Mouse (Mus musculus) heart, embryonic 10.5 days (tissue): ENCODE measurements around the gene Heatr9. TPM values are rescaled to one million over a fixed set of nuclear protein-coding genes. Genes with fewer than 3 reads are reported as not detected.
"Not testable (repeated sequence)": the region's sequence is repeated elsewhere in the genome, so short reads cannot be mapped to it uniquely, and the experiment has no call there.

Source experiments
- DNase-seq: peaks from one replicate; pipeline ENCODE4 v3.0.0-alpha.2; 2017; ENCODE audit warnings: low spot score
- H3K27ac ChIP-seq: fragments of 300-500 bp; sonication (generic); 2 replicates; pipeline ENCODE4 v1.5.1; 2016; ENCODE audit warnings: mild to moderate bottlenecking
- H3K27me3 ChIP-seq: fragments of 300-500 bp; sonication (generic); 2 replicates; pipeline ENCODE4 v1.6.1; 2016; ENCODE audit warnings: mild to moderate bottlenecking; ENCODE audit not compliant: poor library complexity, insufficient read depth, severe bottlenecking
- H3K36me3 ChIP-seq: fragments of 300-500 bp; sonication (generic); 2 replicates; pipeline ENCODE4 v1.6.1; 2016; ENCODE audit warnings: mild to moderate bottlenecking, moderate library complexity
- H3K4me1 ChIP-seq: fragments of 300-500 bp; sonication (generic); 2 replicates; pipeline ENCODE4 v1.6.1; 2016; ENCODE audit warnings: mild to moderate bottlenecking
- H3K4me3 ChIP-seq: fragments of 300-500 bp; sonication (generic); 2 replicates; pipeline ENCODE4 v1.5.1; 2016; ENCODE audit warnings: mild to moderate bottlenecking, moderate library complexity
- H3K9me3 ChIP-seq: fragments of 300-500 bp; sonication (generic); 2 replicates; pipeline ENCODE4 v1.6.1; 2016; ENCODE audit warnings: mild to moderate bottlenecking, moderate library complexity
- WGBS: fragments of 180-500 bp; shearing (Covaris S2); methylation state at CpG from one replicate; pipeline ENCODE4 v1.1.7; 2016; 5-methylcytosine and 5-hydroxymethylcytosine counted together
- polyA plus RNA-seq: library from polyadenylated mRNA; unstranded; fragments of >200 nt; fragmentation: Nextera tagmentation; extraction: Ambion mirVana; gene quantifications from 2 replicates; pipeline ENCODE4 v1.2.1, GENCODE M21; 2016

The Heatr9 gene
- polyA plus RNA-seq, 1 experiment from 2014 or later, result not detected

- not testable (repeated sequence) for H3K27me3 ChIP-seq, H3K36me3 ChIP-seq, H3K27ac ChIP-seq, H3K9me3 ChIP-seq, DNase-seq, H3K4me1 ChIP-seq, H3K4me3 ChIP-seq
- 81% methylated on average over 7 of the region's 7 CpGs for WGBS
These were observed 29.1 kb upstream of the Heatr9 start for GRCm38 (mm10) chr11:83551037-83551436.

DNA sequence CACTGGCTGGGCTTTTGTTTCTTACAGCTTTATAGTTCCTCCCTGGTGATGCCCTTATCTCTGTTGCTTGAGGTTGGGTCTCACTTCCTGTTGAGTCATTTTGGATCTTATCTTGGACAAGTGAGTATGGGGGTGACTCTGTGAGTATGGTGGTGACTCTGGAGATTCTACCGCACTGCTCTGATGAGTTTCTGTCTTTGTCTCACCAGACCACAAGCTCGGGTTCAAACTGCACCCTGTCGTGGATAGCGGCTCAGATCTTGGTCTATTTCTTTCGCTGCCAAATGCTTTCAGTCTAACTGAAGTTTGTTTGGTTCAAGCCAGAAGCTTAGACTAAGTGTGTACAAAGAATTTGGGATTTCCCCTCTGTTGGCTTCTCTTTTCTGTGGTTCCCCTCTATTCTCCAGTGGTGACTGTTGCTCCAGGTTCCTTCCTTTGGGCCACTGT lies 28.2 kb upstream of the Heatr9 start:
- no peak for DNase-seq
- Histone ChIP-seq H3K9me3 (no peaks in the 10 kb centered on the region), H3K36me3 (no peaks in the 10 kb centered on the region), H3K27me3 (no peaks in the 10 kb centered on the region), H3K27ac (no peak overlapping the region), H3K4me3 (no peak overlapping the region), H3K4me1 (no peaks in the 10 kb centered on the region)
- 76% methylated on average over 5 of the region's 5 CpGs for WGBS

GRCm38 (mm10) chr11:83544214-83544613 lies 22.2 kb upstream of the Heatr9 start:
- Histone ChIP-seq H3K27me3 (no peaks in the 10 kb centered on the region), H3K4me1 (no peaks in the 10 kb centered on the region), H3K4me3 (no peak overlapping the region), H3K36me3 (no peaks in the 10 kb centered on the region), H3K9me3 (no peaks in the 10 kb centered on the region), H3K27ac (no peak overlapping the region)
- 61% methylated on average over 3 of the region's 3 CpGs for WGBS
- no peak for DNase-seq

DNA sequence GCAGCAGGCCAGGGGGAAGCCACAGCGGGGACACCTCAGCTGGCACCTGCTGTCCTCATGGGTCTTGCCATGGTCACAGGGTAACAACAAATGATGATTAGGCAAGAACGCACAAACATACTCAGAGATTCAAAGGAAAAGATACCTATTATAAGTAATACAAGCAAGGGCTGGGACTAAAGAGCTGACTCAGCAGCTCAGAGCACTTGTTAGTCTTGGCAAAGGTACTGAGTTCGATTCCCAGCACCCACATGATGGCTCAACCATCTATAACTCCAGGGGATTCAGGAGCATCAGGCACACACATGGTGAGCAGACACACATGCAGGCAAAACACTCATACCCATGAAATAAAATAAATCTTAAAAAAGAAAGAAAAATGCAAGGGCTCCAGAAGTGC lies 19.4 kb upstream of the Heatr9 start:
- Histone ChIP-seq H3K27ac (no peak overlapping the region), H3K36me3 (no peaks in the 10 kb centered on the region), H3K9me3 (no peaks in the 10 kb centered on the region), H3K27me3 (no peaks in the 10 kb centered on the region), H3K4me1 (no peaks in the 10 kb centered on the region), H3K4me3 (no peak overlapping the region)
- DNase-seq, result no peak
- 85% methylated on average over 3 of the region's 3 CpGs for WGBS

GRCm38 (mm10) chr11:83540931-83541330 lies 19.0 kb upstream of the Heatr9 start:
- no peak overlapping the region for H3K27ac ChIP-seq
- no peak overlapping the region for H3K4me3 ChIP-seq
- no peak for DNase-seq
- no peaks in the 10 kb centered on the region for H3K4me1 ChIP-seq
- no peaks in the 10 kb centered on the region for H3K9me3 ChIP-seq
- H3K27me3 ChIP-seq, result no peaks in the 10 kb centered on the region
- H3K36me3 ChIP-seq, result no peaks in the 10 kb centered on the region
- WGBS, result 76% methylated on average over 2 of the region's 2 CpGs

DNA sequence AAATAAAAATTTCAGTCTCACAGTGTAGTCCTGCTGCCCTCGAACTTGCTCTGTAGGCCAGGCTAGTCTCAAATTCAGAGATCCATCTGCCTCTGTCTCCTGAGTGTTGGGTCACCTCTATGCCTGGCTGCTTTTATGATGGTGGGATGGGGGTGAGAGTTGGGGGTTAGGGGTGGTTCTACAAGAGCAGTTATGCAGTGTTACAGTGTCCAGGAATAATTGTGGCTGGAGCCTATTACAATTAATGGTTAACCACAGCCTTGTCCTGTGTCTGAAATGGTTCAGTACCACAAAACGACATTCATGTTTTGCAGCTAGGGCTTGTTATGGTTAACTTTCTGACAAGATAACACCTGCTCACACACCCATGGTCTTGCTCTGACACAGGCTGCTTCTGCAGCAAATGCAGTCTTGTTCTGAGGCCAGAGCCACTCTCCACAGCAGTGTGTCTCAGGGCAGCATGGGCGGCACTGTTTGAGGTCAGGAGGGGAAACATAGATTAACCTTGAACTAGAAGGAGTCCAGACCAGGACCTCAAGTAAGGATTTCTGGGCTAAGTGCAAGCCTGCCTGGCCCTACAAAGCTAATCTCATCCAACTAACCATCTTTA lies 16.8 kb upstream of the Heatr9 start:
- Histone ChIP-seq H3K36me3 (no peaks in the 10 kb centered on the region), H3K4me1 (peaks cover 12% of the 10 kb centered on the region; the same call in 1 of the 2 replicates), H3K4me3 (no peak overlapping the region), H3K9me3 (no peaks in the 10 kb centered on the region), H3K27me3 (no peaks in the 10 kb centered on the region), H3K27ac (no peak overlapping the region)
- DNase-seq, result no peak
- 72% methylated on average over 3 of the region's 3 CpGs for WGBS

GRCm38 (mm10) chr11:83536831-83537230 lies 14.9 kb upstream of the Heatr9 start:
- Histone ChIP-seq H3K27ac (no peak overlapping the region), H3K4me1 (peaks cover 12% of the 10 kb centered on the region; the same call in 1 of the 2 replicates), H3K9me3 (no peaks in the 10 kb centered on the region), H3K36me3 (no peaks in the 10 kb centered on the region), H3K4me3 (no peak overlapping the region), H3K27me3 (no peaks in the 10 kb centered on the region)
- WGBS, result 81% methylated on average over 3 of the region's 3 CpGs
- DNase-seq, result no peak

DNA sequence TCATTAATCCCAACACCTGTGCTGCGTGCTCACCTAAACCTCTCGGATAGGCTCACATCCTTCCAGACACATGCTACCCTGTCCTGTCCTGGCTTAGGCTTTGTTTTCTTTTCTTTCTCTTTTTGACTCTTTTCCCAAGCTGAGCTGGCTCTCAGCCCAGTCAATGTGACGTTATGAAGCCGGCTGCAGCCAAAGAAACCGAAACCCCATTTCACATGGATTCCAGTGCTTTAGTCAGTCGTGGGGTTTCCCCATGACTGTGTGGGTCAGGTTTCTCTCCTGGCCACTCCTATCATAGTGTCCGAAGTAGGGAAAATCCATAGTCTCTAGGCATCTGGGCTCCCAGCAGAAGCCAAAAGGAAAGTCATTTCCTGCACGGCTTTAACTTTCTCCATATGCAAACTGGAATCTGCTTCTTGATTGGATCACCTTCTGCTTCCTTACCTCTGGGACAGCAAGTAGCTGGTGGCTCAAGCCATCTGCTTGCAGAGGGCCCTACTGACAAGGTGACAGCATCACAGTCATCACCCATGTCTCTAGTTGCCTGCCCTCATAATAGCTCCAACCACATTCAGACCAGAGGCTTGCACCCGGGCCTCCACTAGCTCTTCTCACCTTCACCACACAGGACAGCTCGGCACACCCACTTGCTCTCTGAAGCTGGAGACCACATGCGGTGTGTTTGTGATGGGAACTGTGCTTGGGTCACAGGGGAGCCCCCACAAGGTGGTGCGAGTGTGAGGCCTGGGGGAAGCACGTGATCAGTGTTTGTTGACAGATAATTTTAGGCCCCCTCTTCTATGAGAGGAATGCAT lies 12.8 kb upstream of the Heatr9 start:
- Histone ChIP-seq H3K27me3 (no peaks in the 10 kb centered on the region), H3K4me3 (no peak overlapping the region), H3K36me3 (no peaks in the 10 kb centered on the region), H3K9me3 (no peaks in the 10 kb centered on the region), H3K27ac (no peak overlapping the region), H3K4me1 (peaks cover 16% of the 10 kb centered on the region; the same call in 1 of the 2 replicates)
- 49% methylated on average over 13 of the region's 13 CpGs for WGBS
- DNase-seq, result no peak

DNA sequence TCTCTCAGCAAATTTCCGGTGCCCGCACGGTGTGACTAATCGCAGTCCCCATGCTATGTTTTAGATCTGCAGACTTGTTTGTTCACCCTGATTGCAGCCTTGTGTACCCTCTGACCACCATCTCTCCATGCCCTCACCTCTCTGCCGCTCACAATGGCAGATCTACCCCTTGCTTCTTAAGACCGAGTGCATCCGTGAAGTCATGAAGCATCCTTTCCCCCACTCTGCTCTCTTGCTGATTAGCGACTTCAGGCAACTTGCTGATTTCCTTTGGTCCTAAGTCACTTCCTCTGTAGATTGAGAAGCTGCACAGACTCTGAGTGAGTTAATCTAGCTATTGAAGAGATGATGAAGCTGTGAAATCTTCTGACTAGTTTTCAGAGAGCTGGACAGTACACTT lies 12.2 kb upstream of the Heatr9 start:
- DNase-seq, result no peak
- H3K4me3 ChIP-seq, result no peak overlapping the region
- H3K9me3 ChIP-seq, result no peaks in the 10 kb centered on the region
- no peaks in the 10 kb centered on the region for H3K36me3 ChIP-seq
- H3K4me1 ChIP-seq, result peaks cover 16% of the 10 kb centered on the region; the same call in 1 of the 2 replicates
- no peak overlapping the region for H3K27ac ChIP-seq
- no peaks in the 10 kb centered on the region for H3K27me3 ChIP-seq
- whole genome bisulfite sequencing, result 79% methylated on average over 8 of the region's 8 CpGs

- Histone ChIP-seq H3K4me1 (peaks cover 16% of the 10 kb centered on the region; the same call in 1 of the 2 replicates), H3K9me3 (no peaks in the 10 kb centered on the region), H3K27me3 (no peaks in the 10 kb centered on the region), H3K4me3 (no peak overlapping the region), H3K27ac (no peak overlapping the region), H3K36me3 (no peaks in the 10 kb centered on the region)
- no peak for DNase-seq
- 93% methylated on average over 1 of the region's 1 CpGs for WGBS
These were observed 11.2 kb upstream of the Heatr9 start for GRCm38 (mm10) chr11:83533192-83533591.

- Histone ChIP-seq H3K4me3 (no peak within 1 kb of the TSS), H3K36me3 (no peaks in the 10 kb centered on the region), H3K27ac (no peak within 1 kb of the TSS), H3K4me1 (peaks cover 16% of the 10 kb centered on the region; the same call in 1 of the 2 replicates), H3K9me3 (no peaks in the 10 kb centered on the region), H3K27me3 (no peaks in the 10 kb centered on the region)
- DNase-seq, result no peak
- WGBS, result 76% methylated on average over 5 of the region's 5 CpGs
These were observed 8.4 kb upstream of the Heatr9 start, which contains the start of gene Ccl5 for GRCm38 (mm10) chr11:83530360-83530759. TSS of gene Ccl5 (minus strand) at chr11:83530518.

DNA sequence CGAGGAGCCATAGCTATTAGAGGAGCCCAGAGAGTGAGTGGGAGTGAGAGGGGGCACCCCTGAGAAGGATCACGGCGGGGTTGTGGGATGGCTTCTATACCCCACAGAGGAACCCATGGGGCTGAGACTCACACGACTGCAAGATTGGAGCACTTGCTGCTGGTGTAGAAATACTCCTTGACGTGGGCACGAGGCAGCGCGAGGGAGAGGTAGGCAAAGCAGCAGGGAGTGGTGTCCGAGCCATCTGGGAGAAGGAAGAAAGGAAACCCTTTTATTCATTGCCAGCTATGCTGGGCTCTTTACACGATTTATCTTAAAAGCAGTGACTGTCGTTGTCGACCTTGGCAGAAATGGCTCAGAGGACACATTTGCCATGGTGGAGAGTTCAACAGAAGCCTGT lies 7.0 kb upstream of the Heatr9 start:
- Histone ChIP-seq H3K27me3 (no peaks in the 10 kb centered on the region), H3K36me3 (no peaks in the 10 kb centered on the region), H3K4me1 (0 out of 2 replicates have a peak, but pooled peaks cover 4% of the 10 kb centered on the region), H3K4me3 (no peak overlapping the region), H3K27ac (no peak overlapping the region), H3K9me3 (no peaks in the 10 kb centered on the region)
- WGBS, result 71% methylated on average over 12 of the region's 12 CpGs
- no peak for DNase-seq

DNA sequence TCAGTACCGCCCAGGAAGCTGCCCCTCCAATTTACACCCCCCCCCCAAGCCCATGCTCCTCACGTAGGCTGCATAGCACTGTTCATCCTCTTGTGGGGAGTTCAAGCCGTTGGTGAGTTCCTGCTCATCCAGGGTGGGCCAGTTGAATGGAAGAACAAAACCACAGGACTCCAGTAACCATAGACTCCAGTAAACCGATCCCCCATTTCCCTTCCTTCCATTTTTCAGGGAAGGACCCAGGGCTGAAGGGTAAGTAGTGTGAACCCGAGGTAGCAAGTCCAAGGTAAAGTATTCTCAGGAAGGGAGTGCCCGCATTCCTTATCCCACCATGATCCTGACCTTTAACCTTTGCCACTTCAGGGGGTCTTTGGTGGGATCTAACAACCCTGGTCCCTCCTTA lies 3.6 kb downstream of the Heatr9 start:
- Histone ChIP-seq H3K27ac (no peak overlapping the region), H3K4me3 (no peak overlapping the region), H3K9me3 (no peaks in the 10 kb centered on the region), H3K27me3 (no peaks in the 10 kb centered on the region), H3K4me1 (0 out of 2 replicates have a peak, but pooled peaks cover 4% of the 10 kb centered on the region), H3K36me3 (no peaks in the 10 kb centered on the region)
- no peak for DNase-seq
- WGBS, result 70% methylated on average over 6 of the region's 6 CpGs
